Mouse (Mus musculus): ENCODE measurements around the gene Hmcn2.

The Hmcn2 gene

DNA sequence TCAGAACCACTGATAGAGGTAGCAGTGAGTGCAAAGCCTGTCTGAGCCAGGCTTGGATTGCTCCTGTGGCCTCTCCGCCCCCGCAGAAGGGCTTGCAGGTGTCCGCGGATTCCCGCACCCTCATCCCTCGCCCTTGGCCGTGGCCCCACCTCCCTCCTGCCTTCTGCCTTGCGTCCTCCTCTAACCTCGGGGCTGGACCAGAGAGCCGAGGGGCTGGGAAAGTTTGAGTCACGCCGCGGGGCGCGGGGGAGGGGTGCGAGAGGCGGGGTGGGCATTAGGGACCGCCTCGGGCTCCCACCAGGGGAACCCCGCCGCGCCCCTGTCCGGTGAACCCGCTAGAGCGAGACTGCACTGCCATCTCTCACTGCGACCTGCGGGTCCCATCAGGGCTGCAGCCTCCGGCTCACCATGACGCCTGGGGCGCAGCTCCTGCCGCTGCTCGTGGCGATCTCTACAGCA lies at the start of gene Hmcn2:
TSS of gene Hmcn2 (plus strand) at position 409 of the 459 bp plus-strand sequence.
- DNase-seq (ENCODE audit: low spot score in 2 of 2): no peak

GRCm38 (mm10) chr2:31267447-31267846 lies 46.8 kb upstream of the Hmcn2 start:
- DNase-seq (ENCODE audit: low spot score in 2 of 2): no peak

DNA sequence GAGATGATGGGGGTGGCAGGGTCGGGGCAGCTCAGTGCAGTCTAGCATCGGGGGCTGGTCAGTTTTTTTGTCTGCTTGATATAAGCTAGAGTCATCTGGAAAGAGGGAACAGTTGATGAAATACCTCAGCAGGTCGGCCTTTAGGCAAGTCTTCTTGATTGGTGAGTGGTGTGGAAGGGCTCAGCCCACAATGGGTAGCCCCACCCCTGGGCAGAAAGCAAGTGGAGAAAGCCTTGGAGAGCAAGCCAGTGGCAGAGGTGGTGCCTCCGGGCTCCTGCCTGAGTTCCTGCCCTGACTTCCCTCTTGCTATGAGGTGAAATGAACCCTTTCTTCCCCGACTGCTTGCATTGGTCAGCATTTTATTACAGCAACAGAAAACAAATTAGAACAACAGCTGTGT lies 45.6 kb upstream of the Hmcn2 start:
- DNase-seq (ENCODE audit: low spot score in 2 of 2): no peak

GRCm38 (mm10) chr2:31269188-31269587 lies 45.0 kb upstream of the Hmcn2 start:
- no peak for DNase-seq (ENCODE audit: low spot score in 2 of 2)

DNA sequence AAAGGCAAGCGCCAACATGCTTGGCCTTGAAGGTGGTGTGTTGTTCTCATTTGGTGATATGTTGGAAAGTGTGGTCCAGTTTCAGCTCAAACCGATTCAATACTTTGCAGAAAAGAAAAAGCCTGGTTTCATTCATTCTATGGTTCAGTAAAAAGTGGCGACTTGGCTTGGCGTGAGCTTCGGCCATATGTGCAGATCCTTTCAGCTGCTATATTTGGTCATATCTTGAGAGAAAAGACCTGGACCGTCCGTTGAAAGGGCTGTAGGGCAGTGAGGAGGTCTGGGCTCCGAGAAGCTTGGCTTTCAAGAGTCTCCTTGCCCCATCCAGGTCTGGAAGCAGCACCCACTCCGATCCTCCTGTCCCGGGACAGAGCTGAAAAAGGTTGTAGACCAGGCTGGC lies 44.4 kb upstream of the Hmcn2 start:
- DNase-seq (ENCODE audit: low spot score in 2 of 2): no peak

DNA sequence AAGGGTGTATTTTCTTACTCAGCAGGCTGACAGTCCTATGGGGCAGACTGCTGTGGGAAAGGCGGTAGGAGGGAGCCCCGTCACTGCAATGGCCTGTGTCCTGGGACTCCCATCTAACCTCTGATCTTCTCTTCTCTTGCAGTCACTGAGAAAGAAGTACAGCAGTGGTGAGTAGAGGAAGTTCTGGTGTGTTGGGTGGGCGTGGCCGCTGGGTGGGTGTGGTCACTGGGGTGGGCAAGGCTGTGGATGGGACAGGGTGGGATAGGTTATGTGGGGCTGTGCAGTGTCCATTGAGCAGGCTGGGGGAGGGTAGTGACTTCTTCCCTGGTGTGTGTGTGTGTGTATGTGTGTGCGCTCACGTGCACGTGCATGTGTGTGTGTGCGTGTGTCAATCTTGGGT lies 43.7 kb upstream of the Hmcn2 start:
- no peak for DNase-seq (ENCODE audit: low spot score in 2 of 2)

- no peak for DNase-seq (ENCODE audit: low spot score in 2 of 2)
These were observed 43.1 kb upstream of the Hmcn2 start for GRCm38 (mm10) chr2:31271071-31271470.

DNA sequence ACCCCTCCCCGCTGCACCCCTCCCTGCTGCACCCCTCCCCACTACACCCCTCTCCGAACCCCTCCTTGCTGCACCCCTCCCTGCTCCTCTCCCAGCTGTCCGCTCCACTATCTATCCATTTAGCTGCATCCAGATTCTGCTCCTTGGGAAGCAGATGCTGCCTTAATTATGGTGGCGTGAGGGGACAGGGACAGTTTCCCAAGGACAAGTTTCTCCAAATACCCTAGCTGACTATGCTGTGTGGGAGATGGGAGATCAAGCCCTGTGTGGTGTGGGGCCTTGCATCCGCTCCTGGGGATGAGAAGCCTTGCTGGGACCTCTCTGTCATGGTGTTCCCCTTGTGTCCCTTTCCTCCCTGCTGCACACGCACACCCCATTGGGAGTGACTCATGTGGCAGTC lies 39.2 kb upstream of the Hmcn2 start:
- DNase-seq (ENCODE audit: low spot score in 2 of 2): no peak

- no peak for DNase-seq (ENCODE audit: low spot score in 2 of 2)
These were observed 36.4 kb upstream of the Hmcn2 start for GRCm38 (mm10) chr2:31277810-31278209.

- DNase-seq (ENCODE audit: low spot score in 2 of 2): no peak
These were observed 35.7 kb upstream of the Hmcn2 start for GRCm38 (mm10) chr2:31278483-31278882.

DNA sequence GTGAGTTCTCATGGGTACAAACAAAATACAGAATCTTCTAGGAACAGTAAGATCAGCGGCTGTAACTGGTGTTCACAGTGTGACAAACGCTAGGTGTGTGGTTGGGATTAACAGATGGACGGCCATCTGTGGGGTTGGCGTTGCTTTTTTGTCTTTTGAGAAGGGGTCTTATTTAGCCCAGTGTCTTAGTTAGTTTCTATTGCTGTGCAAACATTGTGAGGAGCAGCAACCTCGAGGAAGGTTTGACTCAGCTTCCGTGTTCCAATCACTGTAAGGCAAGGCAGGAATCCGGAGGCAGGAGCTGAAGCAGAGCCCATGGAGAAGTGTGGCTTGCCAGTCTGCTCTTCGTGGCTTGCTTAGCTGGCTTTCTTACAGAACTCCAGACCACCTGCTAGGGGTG lies 33.1 kb upstream of the Hmcn2 start:
- DNase-seq (ENCODE audit: low spot score in 2 of 2): no peak

DNA sequence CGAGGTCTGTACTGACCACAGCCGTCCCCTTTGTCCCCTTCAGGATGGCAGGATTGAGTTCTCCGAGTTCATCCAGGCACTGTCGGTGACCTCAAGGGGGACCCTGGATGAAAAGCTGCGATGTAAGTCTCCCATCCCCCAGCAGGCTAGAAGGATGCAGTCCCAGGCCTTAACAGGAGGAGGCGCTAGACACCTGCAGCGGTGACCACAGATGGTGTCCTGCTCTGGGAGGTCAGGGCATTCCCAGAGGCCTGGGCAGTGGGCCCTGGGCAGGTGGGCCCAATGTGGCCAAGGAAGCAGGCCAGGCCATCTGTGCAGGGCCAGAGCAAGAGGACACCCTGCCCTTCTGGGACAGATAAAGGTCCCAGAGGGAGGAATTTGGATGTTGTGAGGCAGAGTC lies 31.9 kb upstream of the Hmcn2 start:
- DNase-seq (ENCODE audit: low spot score in 2 of 2): no peak

- no peak for DNase-seq (ENCODE audit: low spot score in 2 of 2)
These were observed 31.3 kb upstream of the Hmcn2 start for GRCm38 (mm10) chr2:31282880-31283279.

- no peak for DNase-seq (ENCODE audit: low spot score in 2 of 2)
These were observed 29.7 kb upstream of the Hmcn2 start for GRCm38 (mm10) chr2:31284531-31284930.

DNA sequence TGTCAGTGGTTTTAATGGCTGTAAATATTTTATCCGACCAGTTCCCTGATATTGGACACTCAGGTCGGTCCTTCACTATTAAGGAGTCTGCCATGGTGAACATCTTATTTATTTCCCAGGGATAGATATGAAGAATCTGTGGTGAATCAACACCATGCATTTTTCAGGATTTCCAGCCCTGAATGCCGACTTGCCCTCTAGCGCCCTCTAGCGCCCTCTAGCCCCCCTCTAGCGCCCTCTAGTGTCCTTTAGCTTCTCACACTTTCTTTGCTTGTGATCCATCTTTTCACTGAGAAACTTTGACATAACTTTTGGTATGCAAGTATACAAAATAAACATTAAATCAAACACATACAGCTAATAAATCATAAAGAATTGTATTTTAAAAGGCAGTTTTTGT lies 22.8 kb upstream of the Hmcn2 start:
- peak; percentile 51 to 83 for DNase-seq (ENCODE audit: low spot score in 2 of 2)

DNA sequence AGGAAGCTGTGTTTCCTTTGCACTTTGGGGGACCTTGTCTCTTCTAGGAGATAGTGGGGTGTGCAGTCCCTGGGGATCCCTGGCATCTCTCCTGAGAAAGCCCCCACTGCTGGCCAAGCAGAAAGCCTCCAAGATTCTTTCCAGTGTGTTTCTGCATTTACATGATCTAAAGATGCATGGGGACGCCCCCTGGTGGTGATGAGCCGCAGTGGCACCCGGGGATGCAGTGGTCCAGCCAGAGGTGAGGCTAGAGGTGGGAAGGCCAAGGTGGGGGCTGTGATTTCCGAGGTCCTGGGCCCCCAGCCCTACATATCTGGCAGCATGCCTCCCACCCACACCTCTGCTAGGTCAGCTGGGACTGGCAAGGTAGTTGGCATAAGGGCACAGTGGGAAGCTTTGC lies 19.2 kb upstream of the Hmcn2 start:
- peak; percentile 72 to 92 for DNase-seq (ENCODE audit: low spot score in 2 of 2)

DNA sequence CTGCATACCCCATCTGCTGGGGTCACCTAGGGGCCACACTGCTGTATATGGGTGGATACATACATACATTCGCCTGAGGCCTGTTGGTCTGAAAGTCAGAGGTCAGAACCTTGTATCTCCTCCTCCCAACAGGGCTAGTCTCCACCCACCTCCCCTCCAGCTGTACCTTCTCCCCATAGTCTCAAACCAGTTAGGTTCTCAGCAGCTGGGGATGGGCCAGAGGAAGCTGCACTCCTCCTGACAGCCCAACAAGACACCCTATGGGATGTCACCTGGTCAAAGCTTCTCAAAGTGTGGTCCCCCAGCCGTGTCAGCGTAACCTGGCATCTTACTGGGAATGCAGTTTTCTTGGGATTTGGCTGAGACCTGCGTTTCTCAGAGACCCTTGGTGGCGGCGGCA lies 17.8 kb upstream of the Hmcn2 start:
- no peak for DNase-seq (ENCODE audit: low spot score in 2 of 2)

GRCm38 (mm10) chr2:31297602-31298268 lies 16.5 kb upstream of the Hmcn2 start:
- peak in 1 of 2 experiments; percentile 28 for DNase-seq (ENCODE audit: low spot score in 2 of 2)

GRCm38 (mm10) chr2:31298814-31299213 lies 15.4 kb upstream of the Hmcn2 start:
- no peak for DNase-seq (ENCODE audit: low spot score in 2 of 2)

DNA sequence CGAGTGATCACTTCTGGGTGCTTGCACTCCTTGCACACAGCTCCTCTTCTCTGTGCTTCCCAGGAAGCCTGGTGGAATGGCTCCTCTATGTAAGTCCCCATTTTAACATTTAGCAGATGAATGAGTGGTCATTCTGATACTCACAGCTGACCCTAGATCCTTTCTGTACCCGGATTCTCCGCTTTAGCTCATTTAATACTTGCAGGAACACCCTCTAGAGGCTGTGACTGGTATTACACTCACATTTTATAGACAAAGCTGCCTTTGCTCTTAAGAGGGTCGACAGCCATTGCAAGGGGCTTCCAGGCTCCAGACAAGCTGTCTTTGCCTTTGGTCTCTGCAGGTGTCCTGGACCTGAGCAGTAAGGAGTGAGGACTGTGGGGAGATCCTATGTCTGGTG lies 14.9 kb upstream of the Hmcn2 start:
- no peak for DNase-seq (ENCODE audit: low spot score in 2 of 2)

- no peak for DNase-seq (ENCODE audit: low spot score in 2 of 2)
These were observed 14.2 kb upstream of the Hmcn2 start for GRCm38 (mm10) chr2:31299996-31300395.

- no peak for DNase-seq (ENCODE audit: low spot score in 2 of 2)
These were observed 11.0 kb upstream of the Hmcn2 start for GRCm38 (mm10) chr2:31303177-31303576.

DNA sequence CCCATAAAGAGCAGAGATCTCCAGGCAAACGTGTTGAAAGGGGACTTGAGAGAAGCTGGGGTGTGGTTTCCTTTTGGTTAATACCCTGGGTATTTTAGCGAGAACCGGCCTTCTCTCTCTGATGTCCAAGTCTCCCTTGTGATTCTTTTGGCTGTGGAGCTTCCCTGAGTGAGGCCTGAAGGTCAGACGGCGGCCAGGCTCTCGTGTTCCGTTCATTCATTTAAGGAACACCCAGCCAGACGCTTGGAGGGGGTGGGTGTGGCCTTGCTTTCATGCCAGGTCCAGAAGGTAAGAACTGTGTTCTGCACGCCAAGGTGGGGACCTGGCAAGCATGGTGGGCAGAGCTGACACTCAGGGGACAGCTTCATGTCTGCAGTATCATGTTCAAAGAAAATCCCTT lies 10.0 kb upstream of the Hmcn2 start:
- DNase-seq (ENCODE audit: low spot score in 2 of 2): no peak

Measured in spleen, postnatal 4 days (tissue).